Mouse (Mus musculus) myocyte (in vitro differentiated cells): ENCODE results near the gene Xntrpc.

ENCODE experiments used
- CEBPB ChIP-seq: IDR thresholded peaks from 2 replicates; pipeline ENCODE4 v1.6.1; 2011; ENCODE audit warnings: mild to moderate bottlenecking, moderate library complexity; ENCODE audit not compliant: poor library complexity, insufficient read depth, severe bottlenecking
- E2F4 ChIP-seq: IDR thresholded peaks from one replicate; pipeline ENCODE4 v1.6.1; 2011; ENCODE audit warnings: mild to moderate bottlenecking, control low read depth, moderate library complexity; ENCODE audit not compliant: insufficient read depth
- MAX ChIP-seq: IDR thresholded peaks from one replicate; pipeline ENCODE4 v1.6.1; 2011; ENCODE audit warnings: low read depth, mild to moderate bottlenecking, control low read depth
- POLR2A ChIP-seq: IDR thresholded peaks from one replicate; pipeline ENCODE4 v1.6.1; 2011; ENCODE audit warnings: low read depth, mild to moderate bottlenecking, control low read depth, moderate library complexity; ENCODE audit not compliant: insufficient read length
- POLR2AphosphoS2 ChIP-seq: IDR thresholded peaks from one replicate; pipeline ENCODE4 v1.6.1; 2011; ENCODE audit warnings: low read depth, control low read depth; ENCODE audit not compliant: insufficient read length
- TCF12 ChIP-seq: IDR thresholded peaks from one replicate; pipeline ENCODE4 v1.6.1; 2011; ENCODE audit warnings: mild to moderate bottlenecking, control low read depth; ENCODE audit not compliant: poor library complexity, insufficient read depth, severe bottlenecking
- TCF3 ChIP-seq: IDR thresholded peaks from one replicate; pipeline ENCODE4 v1.6.1; 2011; ENCODE audit warnings: low read depth, control low read depth; ENCODE audit not compliant: insufficient read length

DNA sequence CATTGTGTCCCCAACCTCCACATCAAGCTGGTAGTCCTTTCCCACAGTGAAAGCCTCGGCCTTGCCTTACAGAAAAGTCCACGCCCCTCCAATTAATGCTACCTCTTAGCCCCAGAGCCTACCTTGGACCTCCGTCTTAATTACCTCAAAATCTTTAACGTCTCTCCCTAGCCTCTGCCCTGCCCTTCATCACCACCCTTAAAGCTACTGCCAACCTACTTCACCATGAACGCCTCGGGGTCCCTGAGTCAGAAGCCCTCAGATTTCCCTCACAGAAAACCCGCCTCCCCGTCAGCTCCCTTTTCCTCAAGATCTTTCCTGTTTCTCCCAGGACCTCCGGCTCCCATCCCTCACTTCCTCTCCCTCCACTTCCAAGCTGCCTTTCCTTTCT lies 863 bp upstream of the Xntrpc start:
- TF ChIP-seq TCF12 (no peak), TCF3 (no peak), E2F4 (no peak), POLR2AphosphoS2 (no peak), POLR2A (no peak), CEBPB (no peak), MAX (no peak)
